10 mouse cellular contexts compared by ENCODE assay signal in genomic region chr11:24363418-24364364, GRCm38 (mm10).
DNase-seq lines count a peak whose midpoint lies in the region; ATAC-seq lines count a peak whose summit lies in the region.
"Had no signal": no experiment of that assay in that cellular context is flagged by ENCODE, and none has a peak within 500 bp of the region (broad histone marks: within the 10 kb centered on the region; RNA-seq: fewer than 3 reads in every experiment).

No protein-coding gene starts in this region.

- no peaks in the 10 kb centered on the region for H3K36me3 ChIP-seq in embryonic facial prominence, embryonic 11.5 days (replicated peaks; ENCODE audit: control insufficient read depth, insufficient read depth, low read depth, low read length)
- H3K36me3 ChIP-seq in hindbrain, embryonic 11.5 days (ENCODE audit: control insufficient read depth, insufficient read depth, low read length) = no peaks in the 10 kb centered on the region
- H3K36me3 ChIP-seq in midbrain, embryonic 16.5 days (ENCODE audit: control insufficient read depth, insufficient read depth, low read length) = no peaks in the 10 kb centered on the region
- H3K36me3 ChIP-seq: G1E; limb, embryonic 15.5 days had no signal

- H3K9me3 ChIP-seq in embryonic facial prominence, embryonic 11.5 days (replicated peaks; ENCODE audit: control insufficient read depth, low read length) = no peaks in the 10 kb centered on the region
- no peaks in the 10 kb centered on the region for H3K9me3 ChIP-seq in hindbrain, embryonic 11.5 days (ENCODE audit: control insufficient read depth, low read length)
- H3K9me3 ChIP-seq in midbrain, embryonic 16.5 days (replicated peaks; ENCODE audit: control insufficient read depth, low read length, poor library complexity, severe bottlenecking) = no peaks in the 10 kb centered on the region
- H3K9me3 ChIP-seq: G1E; limb, embryonic 15.5 days had no signal

- peak; percentile 18 for DNase-seq in layer of hippocampus, adult 11-12 months (ENCODE audit: low spot score)
- no peak for DNase-seq in layer of hippocampus, postnatal 10 days (ENCODE audit: low spot score in 2 of 2)
- peak; percentile 79 for DNase-seq in embryonic facial prominence, embryonic 11.5 days (ENCODE audit: low spot score)
- peak; percentile 53 for DNase-seq in hindbrain, embryonic 11.5 days (ENCODE audit: low spot score)
- no peak for DNase-seq in urinary bladder, postnatal 4 days (ENCODE audit: low spot score in 2 of 2)
- no peak for DNase-seq in lung, postnatal 4 days
- DNase-seq in lung, adult 18-20 months = no peak

- peak overlapping the region; percentile 57 for H3K27ac ChIP-seq in embryonic facial prominence, embryonic 11.5 days (replicated peaks; ENCODE audit: low read depth, low read length)
- no peak overlapping the region for H3K27ac ChIP-seq in hindbrain, embryonic 11.5 days (ENCODE audit: low read depth, low read length)
- H3K27ac ChIP-seq in midbrain, embryonic 16.5 days (ENCODE audit: low read length) = no peak overlapping the region
- H3K27ac ChIP-seq: limb, embryonic 15.5 days had no signal

- no peak overlapping the region for H3K4me3 ChIP-seq in embryonic facial prominence, embryonic 11.5 days (ENCODE audit: low read depth, low read length)
- no peak overlapping the region for H3K4me3 ChIP-seq in hindbrain, embryonic 11.5 days (ENCODE audit: low read depth, low read length)
- no peak overlapping the region for H3K4me3 ChIP-seq in midbrain, embryonic 16.5 days (ENCODE audit: low read depth, low read length)
- H3K4me3 ChIP-seq: limb, embryonic 15.5 days had no signal

- no peak overlapping the region for H3K4me2 ChIP-seq in embryonic facial prominence, embryonic 11.5 days (ENCODE audit: low read depth, low read length)
- no peak overlapping the region for H3K4me2 ChIP-seq in hindbrain, embryonic 11.5 days (replicated peaks; ENCODE audit: low read depth, low read length)
- H3K4me2 ChIP-seq in midbrain, embryonic 16.5 days (ENCODE audit: low read length) = no peak overlapping the region
- H3K4me2 ChIP-seq: limb, embryonic 15.5 days had no signal

- ATAC-seq in embryonic facial prominence, embryonic 11.5 days (replicated peaks; ENCODE audit: insufficient number of reproducible peaks, low FRiP score, low TSS enrichment, low read depth) = peak; percentile 61
- peak; percentile 89 for ATAC-seq in hindbrain, embryonic 11.5 days (ENCODE audit: low FRiP score)
- peak; percentile 71 for ATAC-seq in midbrain, embryonic 16.5 days

- H3K27me3 ChIP-seq in embryonic facial prominence, embryonic 11.5 days (ENCODE audit: control insufficient read depth, insufficient read depth, low read length) = no peaks in the 10 kb centered on the region
- H3K27me3 ChIP-seq in hindbrain, embryonic 11.5 days (ENCODE audit: control insufficient read depth, insufficient read depth, low read length) = no peaks in the 10 kb centered on the region
- H3K27me3 ChIP-seq in midbrain, embryonic 16.5 days (ENCODE audit: control insufficient read depth, insufficient read depth, low read depth, low read length) = no peaks in the 10 kb centered on the region
- H3K27me3 ChIP-seq: limb, embryonic 15.5 days had no signal

- H3K4me1 ChIP-seq in embryonic facial prominence, embryonic 11.5 days (ENCODE audit: control insufficient read depth, insufficient read depth, low read length) = peaks cover 4% of the 10 kb centered on the region
- H3K4me1 ChIP-seq in hindbrain, embryonic 11.5 days (replicated peaks; ENCODE audit: control insufficient read depth, insufficient read depth, low read length) = peaks cover 10% of the 10 kb centered on the region
- H3K4me1 ChIP-seq in midbrain, embryonic 16.5 days (ENCODE audit: control insufficient read depth, insufficient read depth, low read length) = peaks cover 4% of the 10 kb centered on the region; the same call in 1 of the 2 replicates

- 46% methylated on average over 9 of the region's 9 CpGs for WGBS in embryonic facial prominence, embryonic 11.5 days
- 64% methylated on average over 9 of the region's 9 CpGs for WGBS in hindbrain, embryonic 11.5 days
- WGBS in midbrain, embryonic 16.5 days = 56% methylated on average over 9 of the region's 9 CpGs

- no peak overlapping the region for H3K9ac ChIP-seq in embryonic facial prominence, embryonic 11.5 days (replicated peaks; ENCODE audit: low read length)
- no peak overlapping the region for H3K9ac ChIP-seq in hindbrain, embryonic 11.5 days (ENCODE audit: low read depth, low read length)
- no peak overlapping the region for H3K9ac ChIP-seq in midbrain, embryonic 16.5 days (ENCODE audit: low read depth, low read length)
- H3K9ac ChIP-seq: limb, embryonic 15.5 days had no signal

Comparison
In these comparisons a context has a peak if more than half of its experiments do, and no peak if none do; other contexts are left out.
1. DNase-seq: peak in layer of hippocampus, adult 11-12 months (single experiment), embryonic facial prominence, embryonic 11.5 days (single experiment) and hindbrain, embryonic 11.5 days (single experiment); none in layer of hippocampus, postnatal 10 days (0 of 2), urinary bladder, postnatal 4 days (0 of 2), lung, postnatal 4 days (0 of 2) and lung, adult 18-20 months (0 of 2).
2. Peak in every context shown above with its lines, with median percentiles within 50 percentile points of each other: ATAC-seq.